Mouse (Mus musculus): ENCODE measurements around the gene Sectm1a.
A peak's percentile ranks its signal among the peaks of the same experiment; 100 is the strongest.
"Not testable (repeated sequence)": the region's sequence is repeated elsewhere in the genome, so short reads cannot be mapped to it uniquely, and the experiment has no call there.

Gene Sectm1a

DNA sequence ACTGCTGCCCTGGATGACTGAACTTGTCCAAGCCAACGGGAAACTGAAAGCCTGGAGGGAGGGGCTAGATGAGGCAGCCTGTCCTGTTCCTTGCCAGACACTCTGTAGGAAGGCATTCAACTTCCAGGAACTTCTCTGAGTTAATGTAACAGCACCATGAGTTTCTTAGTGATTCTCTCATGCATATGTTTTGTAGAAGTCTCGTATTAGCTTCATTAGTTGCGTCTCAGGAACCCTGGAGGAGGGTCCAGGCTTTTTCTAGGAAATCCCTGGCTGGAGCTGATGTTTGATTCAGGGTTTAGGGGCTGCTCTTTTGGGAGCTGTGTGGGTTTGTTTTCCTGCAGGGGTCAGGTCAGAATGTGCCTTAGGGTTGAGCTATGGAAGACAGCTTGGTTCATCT is at the start of gene Sectm1a:
Sectm1a (minus strand) TSS at position 101 of the 400 bp plus-strand sequence.
- no peak for DNase-seq (ENCODE audit: low read depth, low spot score)

DNA sequence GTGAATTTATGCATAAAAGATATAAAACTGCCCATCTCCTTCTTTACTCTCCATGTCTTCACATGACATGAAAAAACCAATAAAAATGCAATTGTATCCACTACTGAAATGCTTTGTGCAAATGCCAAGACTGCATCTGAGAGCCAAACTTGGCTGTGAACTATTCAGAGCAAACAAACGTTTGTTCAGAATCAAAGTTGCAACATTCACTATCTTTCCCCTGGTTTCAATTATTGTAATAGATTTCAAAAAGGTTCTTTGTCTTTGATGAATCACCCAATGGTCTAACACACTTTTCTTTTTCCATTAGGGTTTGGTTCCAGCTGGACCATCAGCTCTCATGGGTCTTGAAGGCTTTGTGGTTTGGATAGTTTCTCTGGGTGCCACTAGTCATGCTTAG is 48.6 kb upstream of the Sectm1a start:
- no peak for DNase-seq (ENCODE audit: low read depth, low spot score)

DNA sequence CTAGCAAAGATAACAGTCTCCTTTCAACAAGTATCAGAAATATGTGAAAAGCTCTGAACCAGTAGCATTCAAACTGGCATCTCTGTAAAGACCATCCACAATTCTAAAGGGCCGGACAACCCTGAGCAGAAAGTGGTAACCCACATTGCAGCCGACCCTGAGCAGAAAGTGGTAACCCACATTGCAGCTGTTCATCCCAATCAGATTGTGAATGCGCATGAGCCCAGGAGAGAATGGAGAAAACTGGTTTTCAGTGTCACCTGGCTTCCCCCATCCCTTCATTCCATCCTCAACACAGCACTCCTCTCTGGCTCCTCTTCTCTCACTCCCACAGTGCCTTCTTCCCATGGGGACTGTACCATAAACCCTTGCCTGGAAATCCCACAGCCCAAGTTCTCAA is 46.4 kb upstream of the Sectm1a start:
- no peak for DNase-seq (ENCODE audit: low read depth, low spot score)

- DNase-seq (ENCODE audit: low read depth, low spot score) = peak; percentile 72
These were observed 45.4 kb upstream of the Sectm1a start for GRCm38 (mm10) chr11:121126395-121126794.

DNA sequence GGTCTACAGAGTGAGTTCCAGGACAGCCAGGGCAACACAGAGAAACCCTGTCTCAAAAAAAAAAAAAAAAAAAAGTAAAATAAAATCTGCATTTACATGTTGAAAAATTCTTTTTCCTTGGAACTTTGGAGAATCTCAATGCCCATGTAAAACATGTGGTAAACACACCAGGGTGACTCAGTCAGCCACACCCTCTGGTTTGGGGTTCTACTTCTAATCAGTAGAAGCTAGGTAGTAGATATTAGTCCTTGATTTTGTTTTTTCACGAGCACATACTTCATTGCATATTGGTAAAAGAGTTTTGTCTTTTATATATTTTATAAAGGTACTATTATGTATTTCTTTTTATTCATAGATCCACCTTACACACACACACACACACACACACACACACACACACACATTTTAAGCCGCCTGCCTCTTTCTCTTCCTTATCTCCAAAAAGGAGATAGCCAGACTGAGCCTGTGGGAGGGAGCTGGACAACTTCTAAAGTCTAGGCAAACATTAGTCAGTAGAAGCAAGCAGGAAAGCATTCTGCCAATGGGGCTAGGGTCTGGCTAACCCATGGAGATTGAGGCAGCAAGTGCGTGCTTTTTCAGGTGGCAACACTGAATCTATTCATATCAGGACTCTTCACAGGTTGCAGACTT is 44.6 kb upstream of the Sectm1a start:
- DNase-seq (ENCODE audit: low read depth, low spot score) = no peak

- no peak for DNase-seq (ENCODE audit: low read depth, low spot score)
These were observed 42.4 kb upstream of the Sectm1a start for GRCm38 (mm10) chr11:121123438-121123837.

GRCm38 (mm10) chr11:121122024-121122670 is 41.1 kb upstream of the Sectm1a start:
- no peak for DNase-seq (ENCODE audit: low read depth, low spot score)

GRCm38 (mm10) chr11:121121151-121121550 is 40.1 kb upstream of the Sectm1a start:
- no peak for DNase-seq (ENCODE audit: low read depth, low spot score)

DNA sequence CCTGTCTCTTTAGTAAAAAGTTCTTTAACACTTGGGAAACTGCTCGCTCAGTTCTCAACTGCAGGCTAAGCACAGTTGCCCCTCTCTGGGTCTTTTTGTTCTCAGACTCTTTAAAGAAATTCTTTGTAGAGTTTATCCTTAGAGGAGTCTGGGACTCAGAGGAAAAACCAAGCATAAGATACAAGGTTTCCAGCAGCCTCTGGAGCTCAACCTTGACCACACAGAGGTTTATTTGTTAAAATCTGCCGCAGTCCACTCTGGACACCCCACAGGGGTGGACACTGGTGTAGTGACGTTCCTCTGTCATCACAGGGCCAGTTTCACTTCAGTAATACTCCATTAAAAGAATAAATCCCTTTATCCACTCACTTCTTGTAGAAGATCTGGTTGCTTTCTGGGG is 37.6 kb upstream of the Sectm1a start, which contains the start of gene Tex19.2:
Tex19.2 (minus strand) TSS at position 101 of the 400 bp plus-strand sequence.
- DNase-seq (ENCODE audit: low read depth, low spot score) = no peak

GRCm38 (mm10) chr11:121118106-121118505 is 37.1 kb upstream of the Sectm1a start:
- peak; percentile 14 for DNase-seq (ENCODE audit: low read depth, low spot score)

DNA sequence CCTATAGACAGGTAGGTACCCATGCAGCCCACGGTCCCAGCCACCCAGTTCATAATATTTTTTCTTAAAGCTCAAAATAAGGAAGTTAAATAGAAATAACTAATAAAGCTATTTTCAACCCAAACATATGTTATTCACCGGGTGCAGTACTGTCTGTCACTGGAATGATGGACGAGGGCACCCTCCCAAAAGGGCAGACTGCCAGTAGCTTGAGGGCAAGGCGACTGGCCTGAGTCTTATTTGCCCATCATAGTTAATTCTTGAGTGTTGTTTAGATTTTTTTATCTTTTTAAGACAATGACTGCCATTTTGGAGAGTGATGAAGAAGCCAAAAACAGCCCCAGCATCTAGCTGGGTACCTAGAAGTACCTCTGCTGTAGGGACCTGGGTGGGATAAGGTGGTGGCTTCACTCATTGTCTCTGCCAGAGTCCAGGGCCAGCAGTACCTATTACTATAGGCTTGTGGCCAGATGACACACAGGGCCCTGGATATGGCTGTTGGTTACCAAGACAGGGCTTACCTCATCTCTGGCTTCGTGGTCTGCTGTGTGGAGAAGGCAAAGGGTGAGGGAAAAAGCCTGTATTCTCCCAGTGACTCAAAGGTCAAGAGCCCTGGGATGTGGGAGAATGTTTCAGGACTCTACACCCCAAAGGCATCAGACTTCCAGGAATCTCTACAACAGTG is 31.2 kb upstream of the Sectm1a start:
- DNase-seq (ENCODE audit: low read depth, low spot score) = no peak

- DNase-seq (ENCODE audit: low read depth, low spot score) = no peak
These were observed 30.6 kb upstream of the Sectm1a start for GRCm38 (mm10) chr11:121111601-121112000.

DNA sequence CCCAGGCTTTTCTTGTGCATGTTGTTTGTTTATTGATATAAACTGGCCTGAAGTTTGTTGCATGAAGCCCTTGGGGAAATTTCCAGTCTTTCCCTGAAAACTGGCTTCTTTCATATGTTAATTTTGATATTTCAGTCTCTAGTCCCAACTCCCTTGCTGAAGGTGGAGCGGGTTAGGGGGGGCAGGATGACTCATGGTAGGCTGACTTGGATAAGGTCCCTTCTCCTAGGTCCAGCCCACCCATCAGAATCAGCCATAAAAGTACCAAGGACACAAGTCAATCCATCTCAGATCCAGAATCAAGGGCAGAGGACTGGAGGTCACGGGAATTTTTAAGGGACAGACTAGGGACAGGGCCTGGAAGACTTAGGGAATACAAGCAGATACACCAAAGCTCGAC is 30.0 kb upstream of the Sectm1a start:
- DNase-seq (ENCODE audit: low read depth, low spot score) = no peak

- no peak for DNase-seq (ENCODE audit: low read depth, low spot score)
These were observed 29.0 kb upstream of the Sectm1a start for GRCm38 (mm10) chr11:121109986-121110385.

DNA sequence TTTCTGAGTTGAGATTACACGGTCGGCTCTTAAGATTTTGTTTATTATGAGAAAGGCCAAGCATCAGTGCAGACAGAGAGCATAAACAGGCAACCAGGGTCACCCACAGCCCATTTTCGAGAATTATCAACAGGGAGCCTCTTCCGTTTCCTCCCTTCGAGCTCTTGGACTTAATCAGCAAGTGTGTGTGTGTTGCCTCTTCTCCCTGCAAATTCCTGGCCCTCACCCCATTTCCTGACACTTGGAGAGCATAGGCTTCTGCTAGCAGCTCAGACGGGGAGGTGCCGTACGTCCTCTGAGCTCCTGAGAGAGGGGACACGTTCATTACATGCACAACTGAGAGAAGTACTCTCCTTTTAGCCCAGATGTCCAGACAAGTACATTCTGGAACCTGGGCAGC is 27.0 kb upstream of the Sectm1a start:
- DNase-seq (ENCODE audit: low read depth, low spot score) = no peak

- DNase-seq (ENCODE audit: low read depth, low spot score) = not testable (repeated sequence)
These were observed 26.2 kb upstream of the Sectm1a start for GRCm38 (mm10) chr11:121107242-121107641.

GRCm38 (mm10) chr11:121101124-121101805 is 20.2 kb upstream of the Sectm1a start:
- no peak for DNase-seq (ENCODE audit: low read depth, low spot score)

GRCm38 (mm10) chr11:121100692-121101091 is 19.7 kb upstream of the Sectm1a start:
- no peak for DNase-seq (ENCODE audit: low read depth, low spot score)

DNA sequence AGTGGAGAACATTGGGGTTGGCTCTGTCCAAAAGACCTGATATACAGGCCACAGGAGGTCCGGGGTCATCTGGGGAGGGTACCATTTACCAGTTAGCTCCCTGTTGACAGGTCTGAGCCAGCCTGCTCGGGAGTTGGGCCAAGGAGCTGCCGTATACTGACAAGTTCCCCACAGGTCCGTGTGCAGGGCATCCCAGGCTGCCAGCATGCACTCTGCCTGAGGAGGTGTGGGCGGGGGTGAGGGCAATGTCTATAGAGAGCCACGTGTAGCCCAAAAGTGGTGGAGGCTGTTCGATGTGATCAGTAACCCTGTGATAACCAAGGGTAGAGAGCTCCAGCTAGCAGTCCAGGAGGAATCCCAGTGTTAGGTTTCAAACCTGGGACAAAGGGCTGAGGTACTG is 18.7 kb upstream of the Sectm1a start:
- no peak for DNase-seq (ENCODE audit: low read depth, low spot score)

DNA sequence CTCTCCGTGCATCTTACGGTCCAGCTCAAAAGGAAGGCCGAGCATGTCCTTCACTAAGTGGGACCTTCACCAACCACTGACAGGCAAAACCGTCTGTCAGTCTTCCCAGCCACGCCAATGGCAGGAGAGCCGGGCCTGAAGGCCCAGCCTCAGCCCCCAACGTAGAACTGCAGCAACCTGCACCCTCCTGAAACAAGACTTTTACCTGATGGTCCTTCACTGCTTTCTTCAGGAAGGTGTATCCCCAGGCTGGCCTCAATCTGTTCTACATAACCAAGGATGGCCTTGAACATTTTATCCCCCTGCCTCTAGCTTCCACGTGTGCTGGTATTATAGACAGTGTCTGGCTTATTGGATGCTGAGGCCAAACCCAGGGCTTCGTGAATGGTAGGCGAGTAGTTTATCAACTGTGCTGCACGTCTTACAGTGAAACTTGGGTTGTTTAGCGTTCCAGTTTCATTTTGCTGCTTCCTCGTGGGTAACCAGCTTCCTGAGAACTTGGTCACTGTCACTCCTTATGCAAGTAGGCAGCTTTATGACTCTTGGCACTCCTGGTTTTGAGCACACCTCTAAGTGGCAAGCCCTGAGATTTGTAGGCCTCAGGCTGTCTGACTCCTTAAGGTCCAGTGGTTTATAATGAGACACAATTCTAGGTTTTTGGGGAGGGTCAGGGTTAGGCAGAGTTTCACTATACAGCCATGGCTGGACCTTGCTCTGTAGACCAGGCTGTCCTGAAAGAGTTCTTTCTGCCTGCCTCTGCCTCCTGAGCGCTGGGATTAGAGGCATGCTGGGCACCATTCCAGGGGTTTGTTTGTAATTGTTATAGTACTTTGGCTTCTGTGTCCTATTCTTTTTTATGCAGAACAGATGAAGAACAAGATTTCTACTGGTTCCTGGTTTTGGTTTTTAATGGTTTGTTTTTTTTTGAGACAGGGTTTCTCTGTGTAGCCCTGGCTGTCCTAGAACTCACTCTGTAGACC is 11.9 kb upstream of the Sectm1a start:
- no peak for DNase-seq (ENCODE audit: low read depth, low spot score)

DNA sequence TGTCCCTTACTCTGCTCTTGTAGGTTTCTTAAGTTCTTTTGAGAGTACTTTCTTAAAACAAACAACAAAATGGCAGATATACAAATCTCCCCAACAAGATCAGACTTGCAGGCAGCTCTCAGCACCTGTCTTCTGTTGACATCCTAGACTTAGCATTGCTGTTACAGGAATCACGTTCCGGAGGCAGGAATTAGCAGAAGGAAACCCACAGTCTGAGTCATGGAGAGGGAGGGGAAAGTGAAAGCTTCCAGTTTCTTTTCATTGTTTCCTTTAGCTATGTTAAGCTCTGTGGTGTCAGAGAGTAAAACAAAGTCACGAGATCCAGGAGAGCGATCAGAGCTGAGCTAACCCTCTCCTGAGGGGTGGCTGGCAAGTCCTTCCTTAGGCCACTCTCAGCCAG is 9.9 kb upstream of the Sectm1a start:
- DNase-seq (ENCODE audit: low read depth, low spot score) = no peak

Data from A20 (cell line).